Mouse (Mus musculus): ENCODE measurements around the gene Epas1. TPM values are rescaled to one million over a fixed set of nuclear protein-coding genes. Genes with fewer than 3 reads are reported as not detected.

Gene Epas1
- total and polyA plus RNA-seq, 3 experiments, result not detected

- no peak for TF ChIP-seq BHLHE40 (IDR thresholded peaks at IDR 0.05; ENCODE audit: borderline replicate concordance, low read depth, low read length)
- TF ChIP-seq CHD2 (IDR thresholded peaks at IDR 0.05; ENCODE audit: low read length), result no peak
- no peak for TF ChIP-seq MAFK (IDR thresholded peaks at IDR 0.05; ENCODE audit: borderline replicate concordance, low read depth, low read length)
- no peak for TF ChIP-seq MAX (IDR thresholded peaks at IDR 0.05; ENCODE audit: low read length)
- TF ChIP-seq POLR2AphosphoS5 (IDR thresholded peaks at IDR 0.05; ENCODE audit: borderline replicate concordance, low read depth, low read length), result no peak
- no peak for TF ChIP-seq CTCF (IDR thresholded peaks at IDR 0.05 in 2 of 3, conservative IDR thresholded peaks at IDR 0.05 in 1 of 3; ENCODE audit: control insufficient read depth in 1 of 3, insufficient read depth in 1 of 3, low read depth in 2 of 3, low read length in 3 of 3, poor library complexity in 1 of 3, severe bottlenecking in 1 of 3)
- TF ChIP-seq ZMIZ1 (IDR thresholded peaks at IDR 0.05; ENCODE audit: low read depth, low read length), result no peak
- TF ChIP-seq POLR2AphosphoS2 (IDR thresholded peaks at IDR 0.05; ENCODE audit: low read length), result no peak
- TF ChIP-seq SIN3A (IDR thresholded peaks at IDR 0.05; ENCODE audit: low read length), result no peak
- TF ChIP-seq MEF2A (IDR thresholded peaks at IDR 0.05; ENCODE audit: extremely low read depth, insufficient replicate concordance, low read depth, low read length, poor library complexity, severe bottlenecking), result no peak
- TF ChIP-seq NELFE (IDR thresholded peaks at IDR 0.05; ENCODE audit: low read depth, low read length), result no peak
- H3K27me3 ChIP-seq (ENCODE audit: control insufficient read depth in 1 of 2, insufficient read depth in 2 of 2, low read length in 2 of 2), result no peaks in the 10 kb centered on the region; a peak in 1 of 4 replicates
- H3K9me3 ChIP-seq (replicated peaks; ENCODE audit: insufficient read depth, low read length), result no peaks in the 10 kb centered on the region
Measured at GRCm38 (mm10) chr17:86785612-86786011, 32.1 kb downstream of the Epas1 start.

DNA sequence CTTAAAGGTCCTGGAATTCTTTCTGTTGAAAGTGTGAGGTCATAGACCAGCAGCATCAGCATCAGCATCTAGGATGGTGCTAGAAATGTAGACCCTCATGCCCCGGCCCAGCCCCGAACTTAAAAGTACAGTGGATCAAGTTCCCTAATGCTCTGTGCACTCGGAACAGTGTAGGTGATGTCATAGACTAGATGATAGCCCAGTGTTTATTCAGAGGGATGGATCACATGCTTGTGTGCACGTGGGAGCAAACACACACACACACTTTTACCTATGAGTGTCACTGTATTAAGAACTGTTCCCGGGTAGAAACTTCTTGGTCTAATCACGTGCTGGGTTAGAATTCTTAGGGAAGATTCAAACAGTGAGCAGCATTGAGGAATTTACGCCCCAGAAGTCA, 33.0 kb downstream of the Epas1 start:
- H3K27ac ChIP-seq (ENCODE audit: control insufficient read depth, low read depth, low read length), result no peak overlapping the region

More at GRCm38 (mm10) chr17:86785612-86786011, 32.1 kb downstream of the Epas1 start:
- no peak overlapping the region for H3K9ac ChIP-seq (ENCODE audit: control insufficient read depth, low read depth, low read length, poor library complexity, severe bottlenecking)
- H3K27ac ChIP-seq (ENCODE audit: control insufficient read depth, low read depth, low read length), result no peak overlapping the region
- DNase-seq (ENCODE audit: low read depth, low spot score), result no peak
- H3K4me1 ChIP-seq (ENCODE audit: control insufficient read depth in 1 of 2, insufficient read depth in 2 of 2, low read length in 2 of 2), result no peaks in the 10 kb centered on the region; a peak in 1 of 4 replicates
- no peaks in the 10 kb centered on the region for H3K79me2 ChIP-seq (ENCODE audit: control insufficient read depth, insufficient read depth, low read length, poor library complexity)
- H3K4me3 ChIP-seq (ENCODE audit: control insufficient read depth in 1 of 2, insufficient read depth in 1 of 2, low read depth in 2 of 2, low read length in 2 of 2), result no peak overlapping the region
- no peaks in the 10 kb centered on the region for H3K36me3 ChIP-seq (ENCODE audit: control insufficient read depth in 1 of 2, insufficient read depth in 2 of 2, low read length in 2 of 2)

More for the DNA sequence above, 33.0 kb downstream of the Epas1 start:
- Histone ChIP-seq H3K9me3 (replicated peaks; ENCODE audit: insufficient read depth, low read length) (no peaks in the 10 kb centered on the region), H3K36me3 (ENCODE audit: control insufficient read depth in 1 of 2, insufficient read depth in 2 of 2, low read length in 2 of 2) (no peaks in the 10 kb centered on the region), H3K27me3 (ENCODE audit: control insufficient read depth in 1 of 2, insufficient read depth in 2 of 2, low read length in 2 of 2) (no peaks in the 10 kb centered on the region; a peak in 1 of 4 replicates), H3K4me1 (ENCODE audit: control insufficient read depth in 1 of 2, insufficient read depth in 2 of 2, low read length in 2 of 2) (no peaks in the 10 kb centered on the region; a peak in 1 of 4 replicates), H3K4me3 (ENCODE audit: control insufficient read depth in 1 of 2, insufficient read depth in 1 of 2, low read depth in 2 of 2, low read length in 2 of 2) (no peak overlapping the region), H3K9ac (ENCODE audit: control insufficient read depth, low read depth, low read length, poor library complexity, severe bottlenecking) (no peak overlapping the region), H3K79me2 (ENCODE audit: control insufficient read depth, insufficient read depth, low read length, poor library complexity) (no peaks in the 10 kb centered on the region)
- TF ChIP-seq POLR2AphosphoS5 (IDR thresholded peaks at IDR 0.05; ENCODE audit: borderline replicate concordance, low read depth, low read length) (no peak), POLR2AphosphoS2 (IDR thresholded peaks at IDR 0.05; ENCODE audit: low read length) (no peak), BHLHE40 (IDR thresholded peaks at IDR 0.05; ENCODE audit: borderline replicate concordance, low read depth, low read length) (no peak), CHD2 (IDR thresholded peaks at IDR 0.05; ENCODE audit: low read length) (no peak), GABPA (IDR thresholded peaks at IDR 0.05; ENCODE audit: low read depth, low read length) (no peak), USF2 (IDR thresholded peaks at IDR 0.05; ENCODE audit: borderline replicate concordance in 1 of 2, insufficient read depth in 1 of 2, low read depth in 1 of 2, low read length in 2 of 2) (no peak), ZKSCAN1 (IDR thresholded peaks at IDR 0.05; ENCODE audit: low read depth, low read length) (no peak), ETS1 (IDR thresholded peaks at IDR 0.05; ENCODE audit: low read depth, low read length) (no peak), SIN3A (IDR thresholded peaks at IDR 0.05; ENCODE audit: low read length) (no peak), ZMIZ1 (IDR thresholded peaks at IDR 0.05; ENCODE audit: low read depth, low read length) (no peak), MYB (IDR thresholded peaks at IDR 0.05; ENCODE audit: low read depth, low read length) (no peak), SMC3 (IDR thresholded peaks at IDR 0.05; ENCODE audit: low read depth, low read length) (no peak), MAX (IDR thresholded peaks at IDR 0.05; ENCODE audit: low read length) (no peak), CTCF (IDR thresholded peaks at IDR 0.05 in 2 of 3, conservative IDR thresholded peaks at IDR 0.05 in 1 of 3; ENCODE audit: control insufficient read depth in 1 of 3, insufficient read depth in 1 of 3, low read depth in 2 of 3, low read length in 3 of 3, poor library complexity in 1 of 3, severe bottlenecking in 1 of 3) (no peak), KAT2A (conservative IDR thresholded peaks at IDR 0.05; ENCODE audit: low read depth, low read length) (no peak), ELF1 (IDR thresholded peaks at IDR 0.05; ENCODE audit: low read depth, low read length) (no peak), CHD1 (IDR thresholded peaks at IDR 0.05; ENCODE audit: low read depth, low read length) (no peak), EP300 (IDR thresholded peaks at IDR 0.05; ENCODE audit: low read depth in 1 of 2, low read length in 2 of 2) (no peak), ZNF384 (IDR thresholded peaks at IDR 0.05; ENCODE audit: low read depth, low read length) (no peak), USF1 (IDR thresholded peaks at IDR 0.05; ENCODE audit: low read depth, low read length) (no peak)
- no peak for DNase-seq (ENCODE audit: low read depth, low spot score)
